Mouse (Mus musculus) heart, adult 11 months (tissue): ENCODE measurements around the gene Hps5.
"Not testable (repeated sequence)": the region's sequence is repeated elsewhere in the genome, so short reads cannot be mapped to it uniquely, and the experiment has no call there.

Source experiments
- DNase-seq: peaks from one replicate; pipeline ENCODE4 v3.0.0; 2022

Gene Hps5

GRCm38 (mm10) chr7:46827046-46827802, 31.4 kb upstream of the Hps5 start:
- peak; percentile 85 for DNase-seq

DNA sequence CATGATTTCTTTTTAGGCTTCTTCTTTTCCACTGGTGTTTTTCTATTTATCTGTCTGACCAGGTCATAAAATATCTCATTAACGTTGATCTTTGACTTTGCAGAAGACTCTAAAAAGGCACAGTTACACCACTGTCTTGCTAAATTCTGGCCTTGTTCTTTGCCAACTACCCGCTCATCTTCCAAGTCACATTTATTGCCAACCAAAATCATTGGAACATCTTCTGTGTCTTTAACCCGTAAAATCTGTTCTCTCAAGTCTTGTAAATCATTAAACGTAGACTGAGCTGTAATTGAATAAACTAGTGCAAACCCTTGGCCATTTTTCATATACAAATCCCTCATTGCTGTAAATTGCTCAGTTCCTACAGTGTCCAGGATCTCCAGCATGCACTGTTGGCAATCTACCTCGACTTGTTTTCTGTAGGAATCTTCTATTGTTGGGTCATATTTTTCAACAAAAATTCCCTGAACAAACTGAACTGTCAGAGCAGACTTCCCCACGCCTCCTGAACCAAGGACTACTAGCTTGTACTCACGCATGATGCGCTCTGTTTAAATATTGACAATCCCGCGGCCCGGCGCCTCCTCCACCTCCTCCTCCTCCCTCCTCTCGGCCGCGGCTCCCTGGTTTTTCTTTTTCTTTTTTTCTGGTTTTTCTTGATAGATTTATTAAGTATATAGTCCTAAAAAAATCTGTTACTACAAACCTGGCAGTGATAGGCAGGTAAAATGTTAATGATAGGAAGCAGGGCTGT, 25.2 kb upstream of the Hps5 start:
- DNase-seq, result peak; percentile 43

GRCm38 (mm10) chr7:46814012-46814411, 18.1 kb upstream of the Hps5 start:
- no peak for DNase-seq

DNA sequence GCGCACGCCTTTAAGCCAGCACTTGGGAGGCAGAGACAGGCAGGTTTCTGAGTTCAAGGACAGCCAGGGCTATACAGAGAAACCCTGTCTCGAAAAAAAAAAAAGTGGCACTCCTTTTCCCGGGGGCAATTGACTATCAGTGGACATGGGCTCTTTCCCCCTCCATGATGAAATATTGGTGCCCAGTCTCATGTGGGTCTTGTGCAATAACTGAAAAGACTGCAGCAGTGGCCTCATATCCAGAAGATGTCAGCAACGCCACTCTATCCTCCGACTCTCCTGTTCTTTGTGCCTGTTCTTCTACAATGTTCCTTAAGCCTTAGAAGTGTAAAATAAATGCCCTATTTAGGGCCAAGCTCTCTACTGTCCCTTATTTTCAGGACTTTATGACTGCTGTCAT, 14.5 kb upstream of the Hps5 start:
- no peak for DNase-seq

DNA sequence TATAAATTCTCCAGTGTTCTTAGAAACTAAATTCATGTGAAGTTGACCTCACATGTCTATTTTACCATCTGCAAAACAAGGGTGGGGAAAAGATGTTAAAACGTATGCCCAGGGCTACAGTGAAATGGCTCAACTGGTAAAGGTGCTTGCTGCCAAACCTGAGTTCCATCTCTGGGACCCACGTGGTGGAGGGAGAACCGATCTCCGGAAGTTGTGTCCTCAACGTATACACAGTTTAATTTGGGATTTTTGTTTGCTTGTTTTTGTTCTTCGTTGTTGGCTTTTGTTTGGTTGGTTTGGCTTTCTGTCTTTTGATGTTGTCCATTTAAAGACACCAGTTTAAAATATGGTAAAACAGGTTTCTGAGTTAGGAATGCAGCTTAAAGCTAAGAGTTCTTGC, 915 bp upstream of the Hps5 start:
- no peak for DNase-seq

DNA sequence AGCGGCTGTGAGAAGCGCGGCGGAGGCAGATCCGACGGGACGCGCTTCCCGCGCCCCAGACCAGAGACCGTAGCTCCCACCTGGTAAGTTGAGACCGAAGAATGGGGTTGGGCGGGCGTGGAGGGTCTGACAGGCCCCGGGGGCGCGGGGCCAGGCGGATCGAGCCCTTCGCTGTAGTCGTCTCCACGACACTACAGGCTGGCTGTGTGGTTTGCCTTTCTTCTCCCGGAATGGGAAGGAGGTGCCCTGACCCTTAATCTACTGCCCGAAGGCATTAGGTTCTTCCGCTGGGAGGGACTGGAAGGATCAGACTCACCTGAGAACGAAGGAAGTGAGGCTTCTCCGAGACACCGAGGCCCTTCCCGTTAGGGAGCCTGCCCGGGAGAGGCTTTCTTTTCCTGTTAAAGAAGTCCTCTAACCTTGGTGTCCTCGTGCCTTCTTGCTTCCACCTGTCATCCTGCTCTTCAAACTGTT, 379 bp upstream of the Hps5 start:
- no peak for DNase-seq

DNA sequence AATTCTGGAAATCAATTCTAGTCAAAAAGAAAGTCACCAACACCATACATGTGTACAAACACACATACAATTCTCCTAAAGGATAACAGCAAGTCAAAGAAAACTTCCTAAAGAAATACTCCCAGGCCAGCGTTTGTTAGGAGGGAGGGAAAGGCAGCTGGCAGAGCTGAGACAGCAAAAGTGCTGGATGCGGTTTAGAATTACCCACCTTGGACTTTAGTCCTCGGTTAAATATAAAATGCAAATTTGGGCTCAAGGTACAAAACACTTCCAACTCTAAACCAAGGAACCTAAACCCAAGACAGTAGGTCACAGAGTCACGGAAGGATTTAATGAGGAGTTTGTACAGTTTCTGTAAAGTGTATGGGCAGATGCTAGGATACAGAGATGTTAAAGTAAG, 2.0 kb downstream of the Hps5 start:
- no peak for DNase-seq

DNA sequence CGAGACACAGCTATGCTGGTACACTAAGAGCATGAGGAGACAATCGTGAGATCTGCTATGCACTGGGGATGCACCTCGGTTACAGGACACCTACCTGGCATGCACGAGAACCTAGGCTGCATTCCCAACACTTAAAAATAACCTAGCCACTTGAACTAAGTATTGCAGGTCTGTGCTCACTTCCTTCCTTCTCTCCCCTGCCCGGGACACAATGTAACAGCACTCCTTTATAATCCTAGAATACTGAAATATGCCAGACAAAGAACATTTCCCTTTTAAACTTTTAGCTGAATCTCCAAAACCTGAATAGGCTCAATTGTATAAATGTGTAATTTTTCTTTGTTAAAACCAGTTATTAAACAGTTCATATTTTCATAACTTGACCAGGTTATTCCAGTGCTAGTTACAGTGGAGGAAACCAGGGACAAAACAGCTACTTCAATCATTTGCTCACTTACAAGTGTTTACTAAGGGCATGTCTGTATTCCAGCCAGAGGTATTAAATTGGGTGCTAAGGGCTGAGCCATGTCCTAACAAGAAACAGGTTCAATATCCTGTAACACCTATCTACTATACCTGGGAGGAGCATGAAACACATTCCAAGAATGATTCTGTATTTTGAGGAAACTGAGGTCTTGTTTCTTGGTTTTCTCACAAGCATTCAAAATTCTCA, 6.6 kb downstream of the Hps5 start:
- DNase-seq, result peak; percentile 77

- peak; percentile 89 for DNase-seq
Measured at GRCm38 (mm10) chr7:46770706-46771105, 25.2 kb downstream of the Hps5 start.

- peak; percentile 9 for DNase-seq
Measured at GRCm38 (mm10) chr7:46768451-46768850, 27.4 kb downstream of the Hps5 start.

- DNase-seq, result peak; percentile 3
Measured at GRCm38 (mm10) chr7:46767371-46767770, 28.5 kb downstream of the Hps5 start.

DNA sequence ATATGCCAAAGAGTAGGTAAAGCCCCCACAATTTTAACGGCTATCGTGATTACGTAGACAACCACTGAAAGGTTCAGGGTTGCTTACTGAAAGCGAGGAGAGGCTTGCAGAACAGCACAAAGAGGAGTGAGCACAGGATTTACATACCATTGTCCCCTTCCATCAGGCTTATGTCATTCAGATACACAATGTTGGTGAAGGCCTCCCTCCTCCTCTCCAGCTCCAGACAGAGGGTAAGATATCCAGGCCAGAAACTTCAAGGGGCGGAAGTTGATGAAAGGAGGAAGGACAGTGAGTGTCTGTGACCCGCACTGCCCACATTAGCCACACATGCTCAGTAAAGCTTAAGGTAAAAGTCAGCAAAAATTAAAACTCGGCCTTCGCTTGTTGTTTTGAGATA, 31.2 kb downstream of the Hps5 start:
- no peak for DNase-seq

GRCm38 (mm10) chr7:46762601-46763000, 33.3 kb downstream of the Hps5 start:
- no peak for DNase-seq

- DNase-seq, result no peak
Measured at GRCm38 (mm10) chr7:46761049-46761795, 34.6 kb downstream of the Hps5 start.

GRCm38 (mm10) chr7:46751490-46751889, 44.4 kb downstream of the Hps5 start, which contains the start of gene Saa2:
Saa2 (plus strand) TSS chr7:46751790.
- no peak for DNase-seq

DNA sequence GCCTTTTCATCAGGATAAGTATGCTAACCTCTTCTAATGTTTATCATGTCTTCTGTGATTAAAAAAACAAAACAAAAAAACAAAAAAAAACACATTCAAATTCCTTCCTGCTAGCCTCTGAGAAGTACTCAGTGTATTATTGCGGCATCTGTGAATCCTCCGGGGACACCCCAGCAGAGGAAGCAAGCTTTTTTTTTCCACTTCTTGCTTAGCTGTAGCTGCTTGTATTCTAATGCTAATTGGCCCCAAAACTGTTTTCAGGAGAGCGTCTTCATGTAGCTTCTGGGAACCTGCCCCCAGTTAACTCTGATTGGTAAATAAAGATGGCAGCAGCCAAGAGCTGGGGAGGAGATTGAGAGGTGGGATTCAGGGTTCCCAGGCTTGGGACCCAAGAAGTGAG, 47.4 kb downstream of the Hps5 start:
- DNase-seq, result no peak

- peak; percentile 96 for DNase-seq
Measured at GRCm38 (mm10) chr7:46746381-46746780, 49.5 kb downstream of the Hps5 start.

DNA sequence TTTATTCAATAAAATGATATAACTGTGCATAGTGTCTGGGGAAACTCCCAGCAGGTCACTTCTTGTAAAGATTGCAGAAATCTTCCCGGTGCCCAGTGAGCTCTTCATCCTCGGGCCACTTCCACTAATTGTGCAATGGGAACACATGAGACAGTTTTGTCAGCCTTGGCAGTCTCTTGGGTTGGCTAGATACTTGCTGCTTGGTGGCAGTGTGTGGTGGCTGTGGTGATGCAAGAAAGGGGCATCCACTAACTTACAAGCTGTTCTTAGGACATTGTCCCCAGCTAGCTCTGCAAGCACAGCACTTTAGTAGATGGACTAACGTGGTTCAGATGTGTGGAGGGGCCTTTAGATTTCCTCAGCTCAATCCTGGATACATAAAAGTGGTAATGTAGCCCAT, 50.0 kb downstream of the Hps5 start:
- no peak for DNase-seq

GRCm38 (mm10) chr7:46742880-46743279, 53.0 kb downstream of the Hps5 start, which contains the start of gene Saa1:
Saa1 (minus strand) TSS chr7:46742980.
- not testable (repeated sequence) for DNase-seq

DNA sequence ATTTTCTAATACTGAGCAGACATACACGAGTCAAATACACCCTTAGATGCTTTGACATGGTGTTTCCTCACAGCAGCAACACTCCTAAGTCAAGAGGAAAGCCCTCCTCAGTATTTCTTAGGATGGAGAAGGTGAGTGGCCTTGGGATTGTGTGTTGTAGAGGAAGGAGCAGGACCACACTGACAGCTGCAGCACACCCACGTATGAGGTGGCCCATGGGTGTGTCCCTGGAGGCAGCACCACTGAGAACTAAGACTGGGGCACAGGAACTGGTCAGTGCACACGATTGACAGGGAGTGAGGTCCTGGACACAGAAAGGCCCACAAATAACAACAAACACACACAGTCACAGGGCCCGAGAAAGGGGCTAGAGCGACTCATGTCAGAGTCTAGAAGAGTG, 55.8 kb downstream of the Hps5 start:
- not testable (repeated sequence) for DNase-seq

DNA sequence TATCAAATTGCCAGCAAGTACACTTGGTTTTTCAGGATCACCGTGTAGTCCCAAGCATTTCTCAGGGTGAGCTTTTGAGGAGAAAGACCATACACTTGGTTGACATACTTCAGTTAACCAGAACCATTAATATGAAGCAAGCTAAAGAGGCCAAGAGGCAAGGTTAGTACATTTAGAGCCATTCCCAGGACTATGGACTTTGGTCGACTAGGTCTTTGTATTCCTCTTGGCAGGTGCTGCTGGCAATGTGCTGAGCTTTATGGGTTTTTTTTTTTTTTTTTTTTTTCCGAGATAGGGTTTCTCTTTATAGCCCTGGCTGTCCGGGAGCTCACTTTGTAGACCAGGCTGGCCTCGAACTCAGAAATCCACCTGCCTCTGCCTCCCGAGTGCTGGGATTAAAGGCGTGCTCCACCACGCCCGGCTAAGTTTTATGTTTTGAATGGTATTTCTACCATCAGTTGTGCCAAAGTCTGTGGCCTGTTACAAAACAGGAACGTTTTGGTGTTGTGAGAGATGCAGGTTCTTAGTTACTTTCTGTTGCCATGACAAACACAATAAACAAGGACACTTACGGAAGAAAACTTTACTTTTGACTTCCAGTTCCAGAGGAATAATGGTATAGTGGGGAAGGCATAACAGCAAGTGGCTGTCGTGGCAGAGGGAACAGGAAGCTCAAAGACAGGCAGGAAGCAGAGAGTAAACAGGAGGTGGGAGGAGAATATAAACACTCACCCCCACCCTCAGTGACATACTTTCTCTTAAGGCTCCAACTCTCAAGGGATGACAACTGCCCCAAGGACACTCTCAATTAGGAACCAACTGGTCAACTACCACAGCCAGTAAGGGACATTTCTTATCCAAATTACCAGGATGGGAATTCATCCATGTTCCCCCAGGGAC, 57.1 kb downstream of the Hps5 start:
- no peak for DNase-seq

DNA sequence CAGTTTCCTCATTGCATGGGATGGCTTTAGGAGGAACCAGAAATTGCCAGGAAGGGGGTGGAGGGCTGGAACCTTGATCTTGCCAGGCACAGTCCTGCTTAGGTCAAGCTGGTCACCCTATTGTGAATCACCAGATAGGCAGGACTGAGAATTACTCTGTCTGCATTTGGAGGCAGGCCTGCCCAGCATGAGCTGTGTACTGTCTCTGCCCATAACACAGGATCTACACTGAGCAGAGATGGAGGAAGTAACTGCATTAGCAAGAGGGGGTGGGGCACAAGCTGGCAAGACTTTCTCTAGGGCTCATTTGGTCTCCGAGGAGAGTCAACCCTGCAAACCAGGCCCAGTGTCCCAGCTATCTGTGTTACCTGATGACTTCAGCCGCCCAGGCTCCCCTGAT, 60.9 kb downstream of the Hps5 start:
- DNase-seq, result no peak
